Mouse (Mus musculus): ENCODE data around the gene Fuz.

The Fuz gene

DNA sequence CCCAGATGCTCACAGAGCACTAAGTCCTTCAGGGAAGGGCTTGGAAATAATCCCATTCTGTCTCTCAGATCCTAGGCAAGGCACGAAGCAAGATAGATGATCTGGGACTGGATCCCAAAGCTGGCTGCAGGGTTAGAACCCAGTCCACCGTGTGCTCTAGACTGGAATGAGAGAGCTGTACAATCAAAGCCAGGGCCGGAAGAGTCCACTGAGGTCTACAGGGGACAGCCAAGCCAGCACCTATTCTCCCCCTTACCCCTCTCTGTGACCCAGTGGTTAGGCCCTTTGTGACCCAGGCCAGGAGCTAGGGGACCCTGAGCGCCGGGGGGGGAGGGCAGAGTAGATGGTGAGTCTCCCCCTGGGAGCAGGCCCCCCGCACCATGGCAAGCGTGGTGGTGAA lies 47.0 kb downstream of the Fuz start, which contains the start of gene Tsks:
Gene Tsks, plus strand, starts transcription at position 301 of the 400 bp plus-strand sequence.
- DNase-seq: no peak

DNA sequence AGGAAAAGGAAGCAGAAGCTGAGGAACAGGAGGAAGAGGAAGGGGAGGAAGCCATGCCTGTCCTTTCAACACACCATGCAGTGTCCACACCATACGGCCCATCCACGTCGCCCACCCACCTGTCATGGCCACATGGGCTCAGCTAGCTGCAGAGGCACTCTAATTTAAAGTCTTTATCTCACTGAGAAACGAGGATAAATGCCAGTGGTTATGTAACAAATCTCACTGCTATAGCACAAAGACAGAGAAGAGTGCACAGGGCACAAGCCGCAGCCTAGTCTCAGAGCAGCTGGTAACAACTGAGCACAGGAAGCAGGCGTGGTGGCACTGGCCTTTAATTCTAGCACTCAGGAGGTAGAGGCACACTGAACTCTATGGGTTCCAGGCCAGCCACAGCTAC lies 54.0 kb downstream of the Fuz start:
- no peak for DNase-seq

DNA sequence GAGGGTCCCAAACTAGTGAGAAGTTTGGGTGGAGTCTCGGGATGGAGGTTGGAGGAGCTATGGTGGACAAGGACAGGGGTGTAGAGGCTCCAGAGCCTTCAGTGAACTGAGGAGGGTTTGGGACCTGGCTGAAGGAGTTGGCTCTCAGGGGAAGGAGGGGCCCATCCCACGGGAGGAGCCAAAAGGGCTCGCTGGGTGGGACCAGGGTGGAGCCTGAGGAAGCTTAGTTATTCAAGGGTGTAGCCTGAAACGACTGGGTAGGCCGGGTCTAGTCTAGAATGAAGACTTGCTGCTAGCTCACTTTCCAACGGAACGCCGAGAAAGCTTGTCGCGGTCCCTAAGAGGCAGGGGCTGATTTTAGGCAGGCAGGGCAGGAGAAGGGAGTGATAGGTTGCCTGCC lies 56.1 kb downstream of the Fuz start:
- DNase-seq: peak; percentile 74
